ENCODE assay signal across 8 mouse cellular contexts in the genomic region with DNA sequence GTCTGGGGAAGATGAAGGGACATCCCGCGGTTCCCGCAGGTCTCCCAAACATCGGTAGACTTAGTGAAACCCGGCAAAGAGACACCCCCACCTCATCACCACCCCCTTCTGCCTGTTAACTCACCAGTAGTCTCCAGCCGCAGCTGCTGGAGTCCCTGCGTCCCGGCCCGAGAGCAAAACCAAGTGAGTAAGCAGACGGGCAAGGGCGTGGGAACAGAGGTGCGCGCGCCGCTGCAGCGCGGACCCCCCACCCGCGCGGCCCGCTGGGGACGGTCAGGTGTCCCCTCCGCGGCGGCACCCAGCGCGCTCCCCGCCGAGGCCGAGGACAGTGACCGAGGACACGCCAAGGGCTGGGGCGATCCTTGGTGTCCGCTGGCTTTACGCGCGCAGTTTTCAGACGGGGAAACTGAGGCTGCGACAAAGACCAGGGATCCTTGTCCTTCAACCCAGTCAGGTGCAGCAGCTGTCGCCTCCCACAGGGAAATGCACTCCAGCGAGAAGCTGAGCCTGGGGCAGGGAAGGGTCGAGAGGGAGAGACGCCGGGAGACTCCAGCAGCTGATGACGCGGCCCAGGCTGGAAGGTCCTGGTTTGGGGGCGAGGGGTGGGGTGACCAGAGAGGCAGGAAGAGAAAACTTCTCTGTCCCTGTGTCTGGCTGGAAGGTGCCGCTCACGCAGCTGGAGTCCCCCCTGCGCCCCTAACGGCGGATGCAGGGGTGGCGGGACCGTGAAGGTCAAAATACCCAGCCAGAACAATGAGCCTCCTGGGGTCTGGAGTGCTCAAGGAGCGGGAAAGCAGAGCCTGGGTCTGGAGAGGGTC. TPM values are rescaled to one million over a fixed set of nuclear protein-coding genes. Genes with fewer than 3 reads are reported as not detected.
DNase-seq lines count a peak whose midpoint lies in the region; ATAC-seq and TF ChIP-seq lines count a peak whose summit lies in the region.

A gene (minus strand): TSS at position 435 of the 818 bp plus-strand sequence.

- intact Hi-C loops in left cerebral cortex, adult 2 months (cut with DNase I): no loop called here
- intact Hi-C loops in left cerebral cortex, postnatal 25 days (cut with DNase I): no loop called here

- peak within 1 kb of the TSS; percentile 72 for H3K9ac ChIP-seq in heart, embryonic 11.5 days (ENCODE audit: low read depth, low read length)
- H3K9ac ChIP-seq in neural tube, embryonic 12.5 days: peak within 1 kb of the TSS; percentile 65

- H3K9me3 ChIP-seq in heart, embryonic 11.5 days (replicated peaks; ENCODE audit: control insufficient read depth, low read length): no peaks in the 10 kb centered on the region
- no peaks in the 10 kb centered on the region for H3K9me3 ChIP-seq in neural tube, embryonic 12.5 days

- H3K36me3 ChIP-seq in heart, embryonic 11.5 days (ENCODE audit: control insufficient read depth, insufficient read depth, low read length): no peaks in the 10 kb centered on the region
- H3K36me3 ChIP-seq in neural tube, embryonic 12.5 days: peaks cover 5% of the 10 kb centered on the region

- H3K4me3 ChIP-seq in left cerebral cortex, adult 2 months: peak within 1 kb of the TSS; percentile 34
- H3K4me3 ChIP-seq in heart, embryonic 11.5 days (ENCODE audit: low read depth, low read length): peak within 1 kb of the TSS; percentile 61
- peak within 1 kb of the TSS; percentile 50 for H3K4me3 ChIP-seq in neural tube, embryonic 12.5 days

- no peak; the same call in 1 of the 2 replicates for TF ChIP-seq CTCF in left cerebral cortex, adult 2 months (IDR thresholded peaks at IDR 0.05)

- peak within 1 kb of the TSS; percentile 88 for H3K4me2 ChIP-seq in heart, embryonic 11.5 days
- H3K4me2 ChIP-seq in neural tube, embryonic 12.5 days (replicated peaks): peak within 1 kb of the TSS; percentile 62

- DNase-seq in left cerebral cortex, adult 2 months (ENCODE audit: extremely low spot score in 1 of 2, low spot score in 2 of 2): no peak
- no peak for DNase-seq in left cerebral cortex, adult 9 months (ENCODE audit: low spot score in 2 of 2)
- peak; percentile 73 for DNase-seq in embryo, embryonic 10.5 days (ENCODE audit: low spot score)
- no peak for DNase-seq in left cerebral cortex, postnatal 25 days (ENCODE audit: low spot score in 2 of 2)
- DNase-seq in adrenal gland, adult 2 months: no peak

- peaks cover 34% of the 10 kb centered on the region for H3K27me3 ChIP-seq in heart, embryonic 11.5 days (ENCODE audit: control insufficient read depth, insufficient read depth, low read length)
- peaks cover 13% of the 10 kb centered on the region for H3K27me3 ChIP-seq in neural tube, embryonic 12.5 days (replicated peaks)

- H3K4me1 ChIP-seq in heart, embryonic 11.5 days (ENCODE audit: control insufficient read depth, insufficient read depth, low read length): peaks cover 31% of the 10 kb centered on the region
- H3K4me1 ChIP-seq in neural tube, embryonic 12.5 days: peaks cover 56% of the 10 kb centered on the region

- no peak for ATAC-seq in heart, embryonic 11.5 days (replicated peaks; ENCODE audit: insufficient number of reproducible peaks, low FRiP score, low TSS enrichment)
- peak; percentile 2; the same call in 1 of the 2 replicates for ATAC-seq in neural tube, embryonic 12.5 days (ENCODE audit: low FRiP score, low read depth)
- no peak for ATAC-seq in erythroid progenitor cell, adult 5-6 weeks (replicated peaks; ENCODE audit: low FRiP score, poor library complexity, severe bottlenecking)

- under 1% methylated on average over 54 of the region's 55 CpGs for WGBS in heart, embryonic 11.5 days (ENCODE audit: insufficient replicate concordance)
- WGBS in neural tube, embryonic 12.5 days: under 1% methylated on average over 55 of the region's 55 CpGs

- peak within 1 kb of the TSS; percentile 50 for H3K27ac ChIP-seq in left cerebral cortex, adult 2 months
- H3K27ac ChIP-seq in heart, embryonic 11.5 days (ENCODE audit: low read depth, low read length): peak within 1 kb of the TSS; percentile 29; the same call in 1 of the 2 replicates
- peak within 1 kb of the TSS; percentile 89 for H3K27ac ChIP-seq in neural tube, embryonic 12.5 days

RNA-seq across cellular contexts. Expression of the gene that starts here (rescaled TPM):
- 10 to 100 TPM; 20.0 to 20.4 TPM for total RNA-seq in left cerebral cortex, adult 2 months (2021)
- 0.55 and 1.1 TPM in 2 replicates for polyA plus RNA-seq in heart, embryonic 11.5 days (2014; fragmentation: Nextera tagmentation; extraction: Ambion mirVana)
- total RNA-seq in left cerebral cortex, postnatal 25 days (2021): 10 to 100 TPM; 19.1 to 20.9 TPM
- 24.8 and 26.4 TPM in 2 replicates for polyA plus RNA-seq in neural tube, embryonic 12.5 days (2016; fragmentation: Nextera tagmentation; extraction: Ambion mirVana)
- total RNA-seq in erythroid progenitor cell, adult 5-6 weeks (2015; ENCODE audit: low replicate concordance): not detected in 2 replicates
- 0.26 TPM in 1 of 2 replicates, not detected in the other for total RNA-seq in erythroid progenitor cell, adult 5-6 weeks (2017; ENCODE audit: low replicate concordance)
- total RNA-seq in adrenal gland, adult 2 months (2021): 1 to 10 TPM; 1.6 to 5.0 TPM
- 10.0 and 12.9 TPM in 2 replicates for polyA plus RNA-seq in adrenal gland, adult 2 months (2012; rRNA removed)

Comparison
In these comparisons a context has a peak if more than half of its experiments do, and no peak if none do; other contexts are left out.
1. H3K27ac ChIP-seq: peak in every context shown above with its lines; median percentile 89 in neural tube, embryonic 12.5 days; 50 in left cerebral cortex, adult 2 months; 29 in heart, embryonic 11.5 days.